Mouse (Mus musculus) C2C12 (cell line): ENCODE measurements at regions not wholly inside any gene's neighbourhood (a gene's known extent, or its start where the extent isn't known, plus 50 kb on each side); places are given as distances from the start of the nearest gene placed in this dataset.

ENCODE experiments used
- CEBPB ChIP-seq: IDR thresholded peaks from one replicate; pipeline ENCODE4 v1.6.1; 2011; ENCODE audit warnings: low read depth, mild to moderate bottlenecking, control low read depth, moderate library complexity
- CTCF ChIP-seq: IDR thresholded peaks from one replicate; pipeline ENCODE4 v1.5.1; 2011; ENCODE audit not compliant: control insufficient read depth, insufficient read depth, insufficient read length
- MYOD1 ChIP-seq: IDR thresholded peaks from one replicate; pipeline ENCODE4 v1.6.1; 2011; ENCODE audit warnings: low read depth; ENCODE audit not compliant: control insufficient read depth, insufficient read length
- MYOG ChIP-seq: IDR thresholded peaks from one replicate; pipeline ENCODE4 v1.6.1; 2011; ENCODE audit not compliant: control insufficient read depth, insufficient read length; ENCODE audit errors: extremely low read depth
- USF1 ChIP-seq: IDR thresholded peaks from one replicate; pipeline ENCODE4 v1.6.1; 2011; ENCODE audit warnings: low read depth, mild to moderate bottlenecking, control low read depth, moderate library complexity

- TF ChIP-seq CTCF (no peak), MYOD1 (no peak), CEBPB (no peak), MYOG (no peak), USF1 (no peak)
Observed at GRCm38 (mm10) chr1:63898766-63899165, 129.7 kb upstream of the 4933402D24Rik start.
